Mouse (Mus musculus): ENCODE data around the gene Tph1. TPM values are rescaled to one million over a fixed set of nuclear protein-coding genes. Genes with fewer than 3 reads are reported as not detected.

Gene Tph1
- total and polyA plus RNA-seq, 2 experiments, result not detected

DNA sequence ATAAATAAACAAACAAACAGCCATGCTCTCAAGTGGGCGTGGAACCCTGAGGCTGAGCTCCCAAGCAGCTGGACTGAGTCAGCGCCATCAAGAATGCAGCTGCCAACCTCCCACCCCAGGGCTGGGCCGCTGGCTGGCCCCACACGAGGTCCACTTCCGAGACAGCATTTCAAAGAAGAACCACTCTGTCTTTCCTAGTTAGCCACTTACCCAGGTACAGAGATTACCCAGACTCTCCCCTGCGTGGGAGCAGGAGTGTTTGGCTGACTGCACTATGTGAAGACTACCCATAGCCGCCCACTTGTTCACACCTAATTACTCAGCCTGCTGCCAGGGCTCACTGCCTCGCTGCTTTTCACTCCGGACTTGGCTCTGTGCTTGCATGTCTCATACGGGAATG lies 59.2 kb downstream of the Tph1 start:
- Histone ChIP-seq H3K36me3 (ENCODE audit: control insufficient read depth, insufficient read depth, low read length) (no peaks in the 10 kb centered on the region), H3K9ac (ENCODE audit: low read depth, low read length) (no peak overlapping the region), H3K4me3 (ENCODE audit: insufficient read depth, low read depth, low read length) (no peak overlapping the region), H3K4me1 (ENCODE audit: control insufficient read depth, insufficient read depth, low read length) (peaks cover 11% of the 10 kb centered on the region), H3K27ac (replicated peaks; ENCODE audit: insufficient read depth, low read depth, low read length) (no peak overlapping the region), H3K79me2 (ENCODE audit: control insufficient read depth, insufficient read depth, low read length) (no peaks in the 10 kb centered on the region), H3K27me3 (ENCODE audit: control insufficient read depth, insufficient read depth, low read length) (no peaks in the 10 kb centered on the region)
- TF ChIP-seq CTCF (IDR thresholded peaks at IDR 0.05; ENCODE audit: low read depth, low read length), result no peak
- TF ChIP-seq POLR2A (IDR thresholded peaks at IDR 0.05; ENCODE audit: extremely low read depth, insufficient read depth, low read length), result no peak
- WGBS, result 91% methylated on average over 10 of the region's 10 CpGs
- no peak for DNase-seq (ENCODE audit: extremely low read depth, low read depth, low spot score)

DNA sequence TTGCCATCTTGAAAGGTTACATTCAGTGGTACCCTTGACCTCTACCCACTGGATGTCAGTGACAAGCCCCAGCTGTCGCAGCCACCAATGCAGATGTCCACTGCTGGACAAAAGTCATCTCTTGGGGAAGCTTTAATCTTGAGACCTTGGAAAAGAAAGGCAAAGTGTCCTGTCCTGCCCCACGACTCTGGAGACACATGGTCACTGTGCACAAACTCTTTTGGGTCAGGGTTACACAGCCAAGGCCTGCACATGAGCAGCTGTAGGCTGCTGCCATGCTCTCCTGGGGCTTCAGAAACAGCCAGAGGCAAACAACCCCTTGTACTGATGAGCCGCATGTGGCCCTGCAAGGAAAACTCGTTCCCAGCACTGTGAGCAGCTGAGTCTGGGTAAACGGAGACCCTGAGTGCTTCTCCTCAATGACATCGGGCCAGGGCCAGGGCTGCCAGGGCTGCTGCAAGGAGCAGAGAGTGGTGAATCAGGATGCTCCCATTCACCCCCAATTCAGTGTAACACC lies 59.9 kb downstream of the Tph1 start:
- no peak for TF ChIP-seq CTCF (IDR thresholded peaks at IDR 0.05; ENCODE audit: low read depth, low read length)
- TF ChIP-seq POLR2A (IDR thresholded peaks at IDR 0.05; ENCODE audit: extremely low read depth, insufficient read depth, low read length), result no peak
- DNase-seq (ENCODE audit: extremely low read depth, low read depth, low spot score), result no peak
- Histone ChIP-seq H3K27me3 (ENCODE audit: control insufficient read depth, insufficient read depth, low read length) (no peaks in the 10 kb centered on the region), H3K36me3 (ENCODE audit: control insufficient read depth, insufficient read depth, low read length) (no peaks in the 10 kb centered on the region), H3K27ac (replicated peaks; ENCODE audit: insufficient read depth, low read depth, low read length) (no peak overlapping the region), H3K4me1 (ENCODE audit: control insufficient read depth, insufficient read depth, low read length) (peaks cover 11% of the 10 kb centered on the region), H3K9ac (ENCODE audit: low read depth, low read length) (no peak overlapping the region), H3K4me3 (ENCODE audit: insufficient read depth, low read depth, low read length) (no peak overlapping the region), H3K79me2 (ENCODE audit: control insufficient read depth, insufficient read depth, low read length) (no peaks in the 10 kb centered on the region)
- WGBS, result 87% methylated on average over 6 of the region's 6 CpGs

DNA sequence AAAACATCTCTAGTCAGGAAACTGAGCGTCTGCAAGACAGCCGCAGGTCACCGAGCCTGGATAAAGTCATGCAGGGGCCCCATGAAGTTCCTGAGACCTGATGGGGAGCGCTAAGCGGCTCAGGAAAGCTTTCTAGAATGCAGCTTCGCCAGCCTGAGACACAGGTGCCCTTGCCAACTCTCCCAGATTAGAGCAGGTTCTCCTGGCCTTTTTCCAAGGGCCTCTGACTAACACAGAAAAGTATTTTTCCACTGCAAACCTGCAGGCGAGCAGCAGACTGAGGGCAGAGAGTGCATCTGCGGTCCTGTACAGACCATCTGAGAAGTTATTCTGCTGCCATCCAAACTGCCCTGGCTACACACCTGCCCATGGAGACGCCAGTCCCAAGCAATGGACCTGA lies 60.4 kb downstream of the Tph1 start:
- Histone ChIP-seq H3K27me3 (ENCODE audit: control insufficient read depth, insufficient read depth, low read length) (no peaks in the 10 kb centered on the region), H3K36me3 (ENCODE audit: control insufficient read depth, insufficient read depth, low read length) (no peaks in the 10 kb centered on the region), H3K79me2 (ENCODE audit: control insufficient read depth, insufficient read depth, low read length) (no peaks in the 10 kb centered on the region), H3K4me3 (ENCODE audit: insufficient read depth, low read depth, low read length) (no peak overlapping the region), H3K27ac (replicated peaks; ENCODE audit: insufficient read depth, low read depth, low read length) (no peak overlapping the region), H3K4me1 (ENCODE audit: control insufficient read depth, insufficient read depth, low read length) (peaks cover 11% of the 10 kb centered on the region), H3K9ac (ENCODE audit: low read depth, low read length) (no peak overlapping the region)
- WGBS, result 82% methylated on average over 9 of the region's 9 CpGs
- TF ChIP-seq POLR2A (IDR thresholded peaks at IDR 0.05; ENCODE audit: extremely low read depth, insufficient read depth, low read length) (no peak), CTCF (IDR thresholded peaks at IDR 0.05; ENCODE audit: low read depth, low read length) (no peak)
- no peak for DNase-seq (ENCODE audit: extremely low read depth, low read depth, low spot score)

DNA sequence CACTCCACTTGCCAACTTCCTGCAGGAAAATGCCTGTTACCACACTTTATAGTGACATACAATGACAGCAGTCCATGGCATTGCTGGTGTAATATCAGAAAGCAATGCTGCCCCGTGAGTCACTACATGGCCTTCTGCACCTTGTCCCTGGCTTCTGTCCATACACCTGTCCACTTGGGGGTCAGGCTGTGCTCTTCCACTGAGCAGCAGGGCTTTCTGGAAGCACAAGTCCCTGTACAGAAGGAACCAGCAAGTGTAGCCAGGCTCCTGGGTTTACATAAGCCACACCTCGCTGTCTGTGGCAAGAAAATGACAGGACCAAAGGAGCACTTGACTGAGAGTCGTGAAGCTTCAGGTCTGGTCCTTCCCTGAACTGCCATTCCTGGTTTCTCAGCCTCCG lies 63.0 kb downstream of the Tph1 start:
- H3K79me2 ChIP-seq (ENCODE audit: control insufficient read depth, insufficient read depth, low read length), result no peaks in the 10 kb centered on the region
- no peak overlapping the region for H3K4me3 ChIP-seq (ENCODE audit: insufficient read depth, low read depth, low read length)
- no peak overlapping the region for H3K27ac ChIP-seq (replicated peaks; ENCODE audit: insufficient read depth, low read depth, low read length)
- TF ChIP-seq POLR2A (IDR thresholded peaks at IDR 0.05; ENCODE audit: extremely low read depth, insufficient read depth, low read length) (no peak), CTCF (IDR thresholded peaks at IDR 0.05; ENCODE audit: low read depth, low read length) (no peak)
- WGBS, result 84% methylated on average over 4 of the region's 4 CpGs
- no peak overlapping the region for H3K9ac ChIP-seq (ENCODE audit: low read depth, low read length)
- H3K4me1 ChIP-seq (ENCODE audit: control insufficient read depth, insufficient read depth, low read length), result no peaks in the 10 kb centered on the region
- no peak for DNase-seq (ENCODE audit: extremely low read depth, low read depth, low spot score)
- no peaks in the 10 kb centered on the region for H3K27me3 ChIP-seq (ENCODE audit: control insufficient read depth, insufficient read depth, low read length)
- no peaks in the 10 kb centered on the region for H3K36me3 ChIP-seq (ENCODE audit: control insufficient read depth, insufficient read depth, low read length)

DNA sequence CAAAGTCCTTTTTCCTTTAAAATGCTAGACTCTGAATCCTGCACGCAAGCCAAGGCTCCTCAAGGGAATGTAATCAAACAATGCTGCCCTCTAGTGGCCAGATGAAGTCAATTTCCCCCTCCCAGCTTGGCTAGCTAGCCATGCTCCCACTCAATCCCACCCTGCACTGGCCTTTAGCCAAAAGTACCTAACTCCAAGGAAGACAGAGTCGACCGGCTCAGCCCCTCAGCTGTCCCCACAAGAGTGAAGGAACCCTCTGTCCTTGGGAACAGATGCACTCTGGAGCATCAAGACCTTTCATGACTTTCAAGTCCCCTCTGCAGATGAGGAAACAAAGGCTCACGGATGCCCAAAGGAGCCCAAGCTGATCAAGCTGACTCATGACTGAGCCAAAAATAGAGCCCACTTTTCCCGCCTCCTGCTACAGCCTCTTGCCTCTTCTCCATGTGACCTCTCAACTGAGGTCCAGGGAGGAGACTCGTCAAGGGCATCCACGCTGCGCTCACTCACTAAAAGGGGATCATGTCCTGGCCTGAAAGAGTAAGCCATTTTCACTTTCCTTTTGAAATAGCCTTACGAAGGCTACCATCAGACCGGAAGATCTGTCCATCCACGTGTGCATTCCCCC lies 64.8 kb downstream of the Tph1 start:
- Histone ChIP-seq H3K4me3 (ENCODE audit: insufficient read depth, low read depth, low read length) (no peak overlapping the region), H3K36me3 (ENCODE audit: control insufficient read depth, insufficient read depth, low read length) (no peaks in the 10 kb centered on the region), H3K27ac (replicated peaks; ENCODE audit: insufficient read depth, low read depth, low read length) (no peak overlapping the region), H3K9ac (ENCODE audit: low read depth, low read length) (no peak overlapping the region), H3K79me2 (ENCODE audit: control insufficient read depth, insufficient read depth, low read length) (no peaks in the 10 kb centered on the region), H3K27me3 (ENCODE audit: control insufficient read depth, insufficient read depth, low read length) (no peaks in the 10 kb centered on the region), H3K4me1 (ENCODE audit: control insufficient read depth, insufficient read depth, low read length) (no peaks in the 10 kb centered on the region)
- peak; percentile 41 for DNase-seq (ENCODE audit: extremely low read depth, low read depth, low spot score)
- TF ChIP-seq CTCF (IDR thresholded peaks at IDR 0.05; ENCODE audit: low read depth, low read length), result peak; percentile 77
- TF ChIP-seq POLR2A (IDR thresholded peaks at IDR 0.05; ENCODE audit: extremely low read depth, insufficient read depth, low read length), result no peak
- WGBS, result 59% methylated on average over 11 of the region's 11 CpGs

DNA sequence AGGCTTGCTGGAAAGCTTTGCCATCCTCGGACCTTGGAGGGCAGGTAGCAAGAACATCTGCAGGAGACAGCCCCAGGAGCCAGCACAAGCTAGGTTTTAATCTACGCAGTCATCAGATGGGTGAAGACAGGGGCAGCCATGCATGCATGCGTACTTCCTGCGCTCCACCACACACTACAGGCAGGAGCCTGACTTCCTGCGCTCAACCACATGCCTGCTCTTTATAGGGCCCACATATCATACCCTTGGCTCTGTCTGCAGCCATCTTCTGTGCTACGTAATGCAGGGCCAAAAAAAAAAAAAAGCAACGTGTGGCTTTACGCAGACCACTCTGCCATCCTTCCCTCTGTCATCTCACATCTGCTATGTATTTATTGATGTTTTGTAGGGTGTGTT lies 65.3 kb downstream of the Tph1 start:
- Histone ChIP-seq H3K4me3 (ENCODE audit: insufficient read depth, low read depth, low read length) (no peak overlapping the region), H3K27me3 (ENCODE audit: control insufficient read depth, insufficient read depth, low read length) (no peaks in the 10 kb centered on the region), H3K9ac (ENCODE audit: low read depth, low read length) (no peak overlapping the region), H3K36me3 (ENCODE audit: control insufficient read depth, insufficient read depth, low read length) (no peaks in the 10 kb centered on the region), H3K27ac (replicated peaks; ENCODE audit: insufficient read depth, low read depth, low read length) (no peak overlapping the region), H3K4me1 (ENCODE audit: control insufficient read depth, insufficient read depth, low read length) (no peaks in the 10 kb centered on the region), H3K79me2 (ENCODE audit: control insufficient read depth, insufficient read depth, low read length) (no peaks in the 10 kb centered on the region)
- DNase-seq (ENCODE audit: extremely low read depth, low read depth, low spot score), result no peak
- WGBS, result 62% methylated on average over 8 of the region's 8 CpGs
- TF ChIP-seq CTCF (IDR thresholded peaks at IDR 0.05; ENCODE audit: low read depth, low read length), result no peak
- TF ChIP-seq POLR2A (IDR thresholded peaks at IDR 0.05; ENCODE audit: extremely low read depth, insufficient read depth, low read length), result no peak
